Mouse (Mus musculus) megakaryocyte, embryonic 14.5 days (primary cell): ENCODE data around the gene Grwd1.

Source experiments
- FLI1 ChIP-seq: IDR thresholded peaks from 2 replicates; pipeline ENCODE4 v1.6.1; 2012; ENCODE audit warnings: low read length, inconsistent platforms, mixed read lengths
- GATA1 ChIP-seq: IDR thresholded peaks from 3 replicates; pipeline ENCODE4 v1.6.1; 2012; ENCODE audit warnings: mixed read lengths, low read length, inconsistent platforms, borderline replicate concordance

DNA sequence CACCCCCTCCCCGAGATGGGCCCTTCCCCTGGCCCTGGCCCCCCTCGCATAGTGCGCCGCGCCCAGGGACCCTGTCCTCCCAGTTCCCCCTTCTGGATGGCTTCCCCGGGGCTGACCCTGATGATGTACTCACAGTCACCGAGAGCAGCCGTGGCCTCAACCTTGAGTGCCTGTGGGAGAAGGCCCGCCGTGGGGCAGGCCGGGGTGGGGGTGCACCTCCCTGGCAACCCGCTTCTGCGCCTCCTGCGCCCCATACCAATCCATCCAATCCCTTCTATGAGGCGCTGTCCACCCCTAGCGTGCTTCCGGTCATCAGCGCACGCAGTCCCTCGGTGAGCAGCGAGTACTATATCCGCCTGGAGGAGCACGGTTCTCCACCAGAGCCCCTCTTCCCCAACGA is 37.5 kb downstream of the Grwd1 start:
- TF ChIP-seq GATA1 (no peak), FLI1 (no peak)
